Mouse (Mus musculus): ENCODE results near the gene Zbtb4.
"Not testable (repeated sequence)": the region's sequence is repeated elsewhere in the genome, so short reads cannot be mapped to it uniquely, and the experiment has no call there.

The Zbtb4 gene

GRCm38 (mm10) chr11:69765221-69766125 lies at the start of gene Zbtb4:
Zbtb4 (plus strand) TSS chr11:69765912.
- peak; percentile 35 to 53 for DNase-seq (ENCODE audit: low spot score in 2 of 2)

GRCm38 (mm10) chr11:69715929-69716328 lies 49.8 kb upstream of the Zbtb4 start:
- no peak for DNase-seq (ENCODE audit: low spot score in 2 of 2)

- no peak for DNase-seq (ENCODE audit: low spot score in 2 of 2)
Measured at GRCm38 (mm10) chr11:69716953-69717352, 48.8 kb upstream of the Zbtb4 start.

DNA sequence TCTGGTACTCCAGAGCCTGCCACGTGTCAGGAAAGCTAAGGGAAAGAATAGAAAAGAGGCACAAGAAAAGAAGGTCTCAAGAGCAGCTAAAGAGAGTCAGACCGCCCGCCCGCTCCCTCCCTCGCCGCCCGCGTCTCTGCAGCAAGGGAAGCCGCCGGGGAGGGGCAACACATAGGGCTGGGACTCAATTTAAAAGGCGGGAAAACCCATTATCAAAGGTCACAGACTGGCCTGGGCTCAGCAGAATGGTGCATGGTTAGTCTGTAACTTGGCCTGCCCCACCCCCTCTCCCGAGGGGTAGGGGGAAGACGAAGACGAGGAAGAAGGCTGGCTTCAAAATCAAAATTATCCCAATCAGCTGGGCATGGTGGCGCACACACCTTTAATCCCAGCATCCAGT lies 47.1 kb upstream of the Zbtb4 start:
- no peak for DNase-seq (ENCODE audit: low spot score in 2 of 2)

DNA sequence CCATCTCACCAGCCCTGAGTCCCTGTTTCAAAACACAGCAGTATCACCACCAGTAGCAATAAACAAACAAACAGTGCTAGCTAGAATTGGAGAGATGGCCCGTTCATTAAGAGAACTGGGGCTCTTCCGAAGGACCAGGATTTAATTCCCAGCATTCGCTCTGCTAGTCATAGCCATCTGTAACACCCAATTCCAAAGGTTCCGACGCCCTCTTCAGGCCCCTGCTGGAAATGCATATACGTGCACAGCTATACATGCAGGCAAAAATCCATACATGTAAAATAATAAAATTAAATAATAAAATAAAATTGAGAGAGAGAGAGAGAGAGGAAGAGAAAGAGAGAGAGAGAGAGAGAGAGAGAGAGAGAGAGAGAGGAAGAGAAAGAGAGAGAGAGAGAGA lies 46.3 kb upstream of the Zbtb4 start:
- no peak for DNase-seq (ENCODE audit: low spot score in 2 of 2)

GRCm38 (mm10) chr11:69720852-69721251 lies 44.9 kb upstream of the Zbtb4 start:
- no peak for DNase-seq (ENCODE audit: low spot score in 2 of 2)

DNA sequence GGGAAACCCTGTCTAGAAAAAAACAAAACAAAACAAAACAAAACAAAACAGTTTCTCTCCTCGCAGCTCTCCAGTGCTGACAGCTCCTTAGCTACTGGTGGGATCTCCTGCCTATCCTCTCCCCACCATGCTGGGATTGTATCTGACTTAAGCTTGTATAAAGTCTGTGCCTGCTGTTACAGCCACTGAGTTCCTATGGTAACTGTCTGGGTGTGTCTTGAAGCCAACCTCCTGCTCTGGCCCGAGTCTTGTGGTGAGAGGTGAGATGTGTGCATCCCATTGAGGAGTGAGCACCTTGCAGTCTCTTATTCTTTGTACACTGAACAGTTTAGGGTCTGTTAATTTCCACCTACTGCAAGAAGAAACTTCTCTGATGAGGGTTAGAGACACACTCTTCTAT lies 42.6 kb upstream of the Zbtb4 start:
- no peak for DNase-seq (ENCODE audit: low spot score in 2 of 2)

- DNase-seq (ENCODE audit: low spot score in 2 of 2), result no peak
Measured at GRCm38 (mm10) chr11:69725951-69726350, 39.8 kb upstream of the Zbtb4 start.

- peak; percentile 45 to 79 for DNase-seq (ENCODE audit: low spot score in 2 of 2)
Measured at GRCm38 (mm10) chr11:69729063-69729462, 36.6 kb upstream of the Zbtb4 start.

- not testable (repeated sequence) for DNase-seq (ENCODE audit: low spot score in 2 of 2)
Measured at GRCm38 (mm10) chr11:69731408-69731807, 34.3 kb upstream of the Zbtb4 start.

DNA sequence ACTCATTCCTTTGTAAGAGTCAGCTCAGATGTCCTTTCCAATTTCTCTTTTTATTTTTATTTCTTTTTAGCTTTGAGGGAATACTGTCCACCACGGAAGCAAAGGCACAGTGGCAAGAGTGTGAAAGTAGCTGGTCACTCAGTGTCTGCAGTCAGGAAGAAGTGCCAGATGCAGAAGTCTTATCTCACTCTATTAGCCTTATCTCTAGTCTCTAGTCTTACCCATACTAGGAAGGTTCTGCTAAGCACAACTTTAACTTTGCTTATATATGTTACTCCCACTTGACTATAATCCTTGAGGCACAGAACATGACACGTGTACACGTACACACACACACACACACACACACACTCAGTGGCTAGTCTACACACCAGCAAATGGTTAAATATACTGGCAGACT lies 14.1 kb upstream of the Zbtb4 start:
- DNase-seq (ENCODE audit: low spot score in 2 of 2), result no peak

- DNase-seq (ENCODE audit: low spot score in 2 of 2), result no peak
Measured at GRCm38 (mm10) chr11:69752686-69753085, 13.0 kb upstream of the Zbtb4 start.

- no peak for DNase-seq (ENCODE audit: low spot score in 2 of 2)
Measured at GRCm38 (mm10) chr11:69754233-69754632, 11.5 kb upstream of the Zbtb4 start.

- peak in 1 of 2 experiments; percentile 66 for DNase-seq (ENCODE audit: low spot score in 2 of 2)
Measured at GRCm38 (mm10) chr11:69754701-69755100, 11.0 kb upstream of the Zbtb4 start.

GRCm38 (mm10) chr11:69757303-69758089 lies 8.2 kb upstream of the Zbtb4 start:
- no peak for DNase-seq (ENCODE audit: low spot score in 2 of 2)

DNA sequence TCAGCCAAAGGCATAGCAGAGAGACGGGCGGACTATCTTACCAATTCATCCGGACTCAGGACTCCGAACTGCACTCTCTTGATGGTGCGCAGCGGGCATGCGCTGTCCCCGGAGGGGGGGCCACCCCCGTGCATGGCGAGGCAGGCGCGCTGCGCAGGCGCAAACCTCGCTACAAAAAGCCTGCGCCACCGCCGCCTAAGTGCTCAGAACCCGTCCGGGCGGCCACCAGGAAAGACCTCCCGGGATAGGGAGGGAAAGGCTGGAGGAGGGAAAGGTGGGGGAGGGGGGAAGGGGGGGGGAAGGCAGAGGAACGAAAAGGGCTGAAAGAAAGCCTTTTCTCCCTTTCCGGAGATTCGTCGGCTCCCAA lies 7.6 kb upstream of the Zbtb4 start:
- DNase-seq (ENCODE audit: low spot score in 2 of 2), result peak; percentile 92 to 96

DNA sequence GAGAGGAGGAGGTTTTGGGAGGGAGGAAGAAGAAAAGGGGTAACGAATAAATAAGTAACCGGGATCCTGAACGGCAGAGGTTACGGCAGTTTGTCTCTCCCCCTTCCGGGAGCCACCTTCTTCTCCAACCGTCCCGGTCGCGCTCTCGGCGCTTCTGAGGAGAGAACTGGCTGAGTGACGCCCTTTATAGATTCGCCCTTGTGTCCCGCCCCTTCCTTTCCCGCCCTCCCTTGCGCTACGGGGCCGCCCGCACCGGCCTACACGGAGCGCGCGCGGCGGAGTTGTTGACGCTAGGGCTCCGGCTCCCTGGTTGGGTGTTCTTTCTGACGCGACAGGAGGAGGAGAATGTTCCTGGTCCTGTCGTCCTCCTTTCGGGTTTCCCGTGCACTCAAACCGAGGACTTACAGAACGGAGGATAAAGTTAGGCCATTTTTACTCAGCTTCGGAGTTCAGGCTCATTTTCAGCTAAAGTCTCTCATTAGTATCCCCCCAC lies 7.2 kb upstream of the Zbtb4 start, which contains the start of gene Polr2a:
TSS of gene Polr2a (minus strand) at position 160 of the 493 bp plus-strand sequence.
- peak; percentile 96 to 98 for DNase-seq (ENCODE audit: low spot score in 2 of 2)

GRCm38 (mm10) chr11:69758971-69759721 lies 6.6 kb upstream of the Zbtb4 start:
- peak; percentile 78 to 82 for DNase-seq (ENCODE audit: low spot score in 2 of 2)

- no peak for DNase-seq (ENCODE audit: low spot score in 2 of 2)
Measured at GRCm38 (mm10) chr11:69760160-69760900, 5.4 kb upstream of the Zbtb4 start.

DNA sequence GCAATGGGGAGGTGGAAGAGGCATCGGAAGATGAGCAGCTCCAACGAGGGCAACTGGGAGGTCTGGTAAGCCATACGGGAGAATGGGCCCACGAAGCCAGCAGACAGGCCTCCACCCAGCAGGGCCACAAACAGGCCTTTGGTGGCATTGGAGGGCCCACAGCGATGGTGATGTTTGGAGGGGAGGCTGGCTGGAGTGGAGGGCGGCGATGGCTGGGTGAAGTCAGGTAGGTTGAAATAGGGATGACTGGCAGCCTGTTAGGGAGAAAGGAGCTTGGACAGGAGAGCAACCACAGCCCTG lies 4.9 kb upstream of the Zbtb4 start:
- no peak for DNase-seq (ENCODE audit: low spot score in 2 of 2)

DNA sequence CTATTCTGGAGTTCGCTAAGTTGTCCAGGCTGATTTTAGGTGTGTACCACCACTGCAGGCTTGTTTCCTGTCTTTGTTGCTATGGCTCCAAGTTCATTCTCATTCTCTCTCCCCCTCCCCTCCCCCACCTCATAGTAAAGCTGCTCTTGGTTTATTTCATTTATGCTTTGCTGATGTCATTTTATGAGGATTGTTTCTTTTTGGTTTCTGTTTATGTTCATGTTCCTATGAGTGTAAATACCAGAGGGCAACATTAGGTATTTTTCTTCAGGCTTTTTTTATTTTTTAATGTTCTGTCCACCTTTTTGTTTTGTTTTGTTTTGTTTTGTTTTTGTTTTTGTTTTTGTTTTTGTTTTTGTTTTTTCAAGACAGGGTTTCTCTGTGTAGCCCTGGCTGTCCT lies 3.8 kb upstream of the Zbtb4 start, which contains the start of gene Slc35g3:
TSS of gene Slc35g3 (minus strand) at position 101 of the 400 bp plus-strand sequence.
- no peak for DNase-seq (ENCODE audit: low spot score in 2 of 2)

All from thymus, postnatal 10 days (tissue).